Mouse (Mus musculus): ENCODE measurements around the gene Dmac2. TPM values are rescaled to one million over a fixed set of nuclear protein-coding genes. Genes with fewer than 3 reads are reported as not detected.

Dmac2 gene
- total and polyA plus RNA-seq, 2 experiments from 2014 or later: 46.7 to 50.5 TPM

DNA sequence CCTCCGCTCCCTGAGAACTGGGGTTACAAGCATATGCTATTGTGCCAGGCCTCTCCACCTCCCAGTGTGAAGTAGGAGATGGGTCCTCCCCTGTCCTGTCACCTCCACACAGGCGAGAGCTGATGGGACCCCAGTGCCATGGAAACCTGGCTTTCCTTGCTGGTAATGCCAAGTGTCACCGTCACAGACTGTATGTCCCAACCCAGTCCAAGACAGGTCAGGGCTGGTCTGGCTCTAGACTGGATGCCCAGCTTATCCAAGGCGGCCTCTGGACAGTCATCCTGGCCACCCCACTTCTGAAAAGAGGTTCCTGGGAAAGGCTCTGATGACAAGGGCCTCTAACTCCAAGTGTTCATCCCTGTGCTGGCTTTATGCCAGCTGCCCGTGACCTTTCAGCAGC, 17.9 kb downstream of the Dmac2 start:
- Histone ChIP-seq H3K27ac (no peak overlapping the region), H3K36me3 (ENCODE audit: insufficient read depth, low read length) (peaks cover 18% of the 10 kb centered on the region), H3K9me3 (ENCODE audit: low read length) (no peaks in the 10 kb centered on the region), H3K4me2 (ENCODE audit: low read depth, low read length) (no peak overlapping the region), H3K4me3 (ENCODE audit: low read length) (no peak overlapping the region), H3K4me1 (ENCODE audit: insufficient read depth, low read length) (no peaks in the 10 kb centered on the region), H3K27me3 (ENCODE audit: insufficient read depth, low read length) (no peaks in the 10 kb centered on the region), H3K9ac (replicated peaks; ENCODE audit: low read length) (no peak overlapping the region)
- WGBS: 88% methylated on average over 5 of the region's 5 CpGs
- ATAC-seq: no peak
- no peak for DNase-seq (ENCODE audit: low spot score)
- TF ChIP-seq CTCF (IDR thresholded peaks at IDR 0.05; ENCODE audit: low read depth): no peak

DNA sequence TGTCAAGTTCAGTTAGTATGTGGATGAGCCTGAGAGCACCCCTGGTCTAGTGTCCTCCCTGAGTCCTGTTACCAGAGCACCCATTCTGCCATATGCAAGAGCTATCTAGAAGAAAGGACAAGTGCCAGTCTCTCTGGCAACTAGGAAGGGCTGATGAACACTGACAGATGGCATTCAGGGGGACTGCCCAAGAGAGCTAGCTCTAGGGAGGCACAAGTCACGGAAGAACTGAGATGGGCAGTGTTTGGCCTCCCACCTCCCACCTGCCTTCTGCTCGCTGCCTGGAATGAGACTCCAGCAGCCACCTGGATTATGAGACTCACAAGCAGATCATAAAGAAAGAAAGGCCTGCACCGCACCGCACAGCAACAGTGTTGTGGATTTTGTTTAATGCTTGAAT, 20.5 kb downstream of the Dmac2 start:
- 79% methylated on average over 4 of the region's 4 CpGs for WGBS
- no peak overlapping the region for H3K4me2 ChIP-seq (ENCODE audit: low read depth, low read length)
- no peak for TF ChIP-seq CTCF (IDR thresholded peaks at IDR 0.05; ENCODE audit: low read depth)
- H3K27ac ChIP-seq: no peak overlapping the region
- H3K4me1 ChIP-seq (ENCODE audit: insufficient read depth, low read length): no peaks in the 10 kb centered on the region
- H3K36me3 ChIP-seq (ENCODE audit: insufficient read depth, low read length): peaks cover 12% of the 10 kb centered on the region; the same call in 1 of the 2 replicates
- no peak overlapping the region for H3K9ac ChIP-seq (replicated peaks; ENCODE audit: low read length)
- no peaks in the 10 kb centered on the region for H3K27me3 ChIP-seq (ENCODE audit: insufficient read depth, low read length)
- H3K9me3 ChIP-seq (ENCODE audit: low read length): no peaks in the 10 kb centered on the region
- DNase-seq (ENCODE audit: low spot score) (no peak), ATAC-seq (no peak)
- no peak overlapping the region for H3K4me3 ChIP-seq (ENCODE audit: low read length)

DNA sequence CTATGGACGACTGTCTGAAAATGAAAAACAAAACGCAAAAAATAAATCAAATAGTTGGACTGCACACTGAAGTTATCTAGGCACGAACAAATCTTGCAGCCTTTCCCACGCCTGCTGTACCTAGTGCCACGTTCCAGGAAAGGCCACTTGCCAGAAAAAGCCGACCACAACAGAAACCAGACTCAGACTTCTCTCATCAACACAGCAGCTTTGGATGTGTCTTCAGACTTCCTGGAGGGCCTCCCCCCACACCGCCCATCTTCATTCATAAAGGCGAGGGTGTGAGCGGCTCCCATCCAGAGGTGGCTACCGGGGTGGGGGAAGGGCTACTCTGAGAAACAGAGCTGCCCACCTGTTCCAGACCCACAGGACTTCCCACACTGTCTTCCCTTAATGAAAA, 24.9 kb downstream of the Dmac2 start:
- ATAC-seq (no peak), DNase-seq (ENCODE audit: low spot score) (no peak)
- no peak overlapping the region for H3K4me3 ChIP-seq (ENCODE audit: low read length)
- no peaks in the 10 kb centered on the region for H3K27me3 ChIP-seq (ENCODE audit: insufficient read depth, low read length)
- H3K36me3 ChIP-seq (ENCODE audit: insufficient read depth, low read length): peaks cover 10% of the 10 kb centered on the region; the same call in 1 of the 2 replicates
- no peak overlapping the region for H3K4me2 ChIP-seq (ENCODE audit: low read depth, low read length)
- no peaks in the 10 kb centered on the region for H3K9me3 ChIP-seq (ENCODE audit: low read length)
- no peak for TF ChIP-seq CTCF (IDR thresholded peaks at IDR 0.05; ENCODE audit: low read depth)
- H3K4me1 ChIP-seq (ENCODE audit: insufficient read depth, low read length): no peaks in the 10 kb centered on the region
- no peak overlapping the region for H3K9ac ChIP-seq (replicated peaks; ENCODE audit: low read length)
- no peak overlapping the region for H3K27ac ChIP-seq
- 78% methylated on average over 10 of the region's 10 CpGs for WGBS

DNA sequence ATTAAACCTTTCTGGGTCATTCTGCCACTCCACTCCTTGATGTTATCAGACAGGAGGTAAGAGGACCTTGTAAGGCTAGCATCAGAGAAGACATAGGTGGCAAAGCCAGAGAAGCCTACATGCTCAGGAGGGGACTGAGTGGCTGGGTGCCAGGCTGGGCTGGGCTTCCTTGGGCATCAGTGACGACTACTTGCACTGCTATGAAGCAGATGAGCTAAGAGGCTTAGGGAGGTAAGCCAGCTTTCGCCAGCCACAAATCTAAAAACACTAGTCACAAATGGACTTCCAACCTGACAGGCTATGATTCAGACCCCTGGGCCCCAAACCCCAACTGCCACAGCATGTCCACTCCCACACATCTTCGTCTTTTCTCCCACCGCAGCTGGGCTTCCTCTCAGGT, 25.4 kb downstream of the Dmac2 start:
- H3K9ac ChIP-seq (replicated peaks; ENCODE audit: low read length): no peak overlapping the region
- no peaks in the 10 kb centered on the region for H3K4me1 ChIP-seq (ENCODE audit: insufficient read depth, low read length)
- 74% methylated on average over 4 of the region's 4 CpGs for WGBS
- H3K27me3 ChIP-seq (ENCODE audit: insufficient read depth, low read length): no peaks in the 10 kb centered on the region
- H3K36me3 ChIP-seq (ENCODE audit: insufficient read depth, low read length): peaks cover 10% of the 10 kb centered on the region; the same call in 1 of the 2 replicates
- no peak for TF ChIP-seq CTCF (IDR thresholded peaks at IDR 0.05; ENCODE audit: low read depth)
- no peak for DNase-seq (ENCODE audit: low spot score)
- H3K4me3 ChIP-seq (ENCODE audit: low read length): no peak overlapping the region
- no peak for ATAC-seq
- H3K27ac ChIP-seq: no peak overlapping the region
- H3K9me3 ChIP-seq (ENCODE audit: low read length): no peaks in the 10 kb centered on the region
- H3K4me2 ChIP-seq (ENCODE audit: low read depth, low read length): no peak overlapping the region

DNA sequence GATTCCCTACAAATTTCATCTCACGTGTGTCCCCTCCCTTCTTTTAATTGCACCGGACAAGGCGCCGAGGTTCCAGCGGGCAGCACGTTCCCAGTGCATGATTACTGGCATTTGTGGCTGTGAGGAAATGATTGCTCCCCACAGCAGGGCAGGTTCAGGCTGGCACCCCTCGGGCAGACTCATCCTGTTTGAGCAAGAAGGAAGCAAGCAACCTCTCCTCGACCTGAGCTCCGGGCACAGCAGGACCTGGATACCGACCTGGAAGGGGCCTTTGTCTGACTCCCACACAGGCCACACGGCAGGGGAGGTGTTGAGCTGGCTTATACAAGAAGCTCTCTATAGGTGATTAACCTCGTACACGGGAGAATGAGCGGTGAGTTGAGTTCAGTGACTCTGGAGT, 25.9 kb downstream of the Dmac2 start:
- Histone ChIP-seq H3K4me1 (ENCODE audit: insufficient read depth, low read length) (no peaks in the 10 kb centered on the region), H3K4me2 (ENCODE audit: low read depth, low read length) (no peak overlapping the region), H3K9me3 (ENCODE audit: low read length) (no peaks in the 10 kb centered on the region), H3K27me3 (ENCODE audit: insufficient read depth, low read length) (no peaks in the 10 kb centered on the region), H3K27ac (no peak overlapping the region), H3K9ac (replicated peaks; ENCODE audit: low read length) (no peak overlapping the region), H3K4me3 (ENCODE audit: low read length) (no peak overlapping the region), H3K36me3 (ENCODE audit: insufficient read depth, low read length) (peaks cover 10% of the 10 kb centered on the region; the same call in 1 of the 2 replicates)
- WGBS: 46% methylated on average over 14 of the region's 14 CpGs
- DNase-seq (ENCODE audit: low spot score) (no peak), ATAC-seq (no peak)
- TF ChIP-seq CTCF (IDR thresholded peaks at IDR 0.05; ENCODE audit: low read depth): no peak

DNA sequence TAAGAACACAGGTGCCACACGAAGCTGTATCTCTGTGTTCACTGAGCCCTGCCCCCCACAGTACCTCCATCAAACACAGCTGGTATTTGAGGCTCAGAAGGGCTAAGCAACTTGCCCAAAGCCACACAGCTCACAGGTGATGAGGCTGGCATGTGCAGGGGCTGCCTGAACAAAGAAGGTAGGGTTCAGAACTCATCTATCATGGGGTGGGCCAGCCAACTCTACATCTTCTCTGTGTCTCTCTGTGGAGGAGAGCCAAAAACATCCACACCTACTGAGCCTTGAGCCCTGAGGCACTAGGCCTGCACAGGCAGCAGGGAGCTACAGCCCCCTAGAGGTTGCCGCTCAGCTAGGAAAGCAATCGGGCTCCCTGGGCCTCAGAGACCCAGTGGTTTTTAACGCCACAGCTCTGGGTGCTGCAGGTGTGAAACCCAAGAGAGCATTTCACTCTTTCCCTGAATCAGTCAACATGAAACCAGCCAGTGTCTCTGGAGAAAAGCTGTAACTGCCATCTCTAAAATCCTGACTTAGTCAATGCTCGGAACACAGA, 28.4 kb downstream of the Dmac2 start:
- 71% methylated on average over 5 of the region's 5 CpGs for WGBS
- no peaks in the 10 kb centered on the region for H3K27me3 ChIP-seq (ENCODE audit: insufficient read depth, low read length)
- H3K9ac ChIP-seq (replicated peaks; ENCODE audit: low read length): no peak overlapping the region
- H3K4me2 ChIP-seq (ENCODE audit: low read depth, low read length): no peak overlapping the region
- no peak for DNase-seq (ENCODE audit: low spot score)
- no peak for TF ChIP-seq CTCF (IDR thresholded peaks at IDR 0.05; ENCODE audit: low read depth)
- H3K4me1 ChIP-seq (ENCODE audit: insufficient read depth, low read length): no peaks in the 10 kb centered on the region
- no peak overlapping the region for H3K4me3 ChIP-seq (ENCODE audit: low read length)
- ATAC-seq: no peak
- H3K36me3 ChIP-seq (ENCODE audit: insufficient read depth, low read length): 0 out of 2 replicates have a peak, but pooled peaks cover 4% of the 10 kb centered on the region
- H3K27ac ChIP-seq: no peak overlapping the region
- H3K9me3 ChIP-seq (ENCODE audit: low read length): no peaks in the 10 kb centered on the region

DNA sequence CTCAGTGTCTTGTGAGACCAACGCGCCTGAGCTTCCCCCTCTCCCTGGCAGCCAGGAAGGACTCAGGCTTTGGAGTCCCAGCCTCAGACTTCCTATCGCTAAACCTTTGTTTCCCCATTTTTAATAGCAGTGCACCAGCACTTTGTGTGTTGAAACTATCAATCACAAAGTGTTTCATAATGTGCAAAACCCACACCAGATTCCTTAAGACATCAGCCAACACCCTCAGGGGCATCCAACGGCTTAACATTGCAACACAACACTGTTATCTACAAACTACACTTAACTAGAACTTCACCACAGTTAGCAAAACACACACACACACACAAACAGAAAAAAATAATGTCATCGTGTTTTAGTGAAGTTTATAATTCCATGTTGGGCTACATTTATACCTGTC, 30.6 kb downstream of the Dmac2 start:
- Histone ChIP-seq H3K4me3 (ENCODE audit: low read length) (no peak overlapping the region), H3K27me3 (ENCODE audit: insufficient read depth, low read length) (no peaks in the 10 kb centered on the region), H3K9me3 (ENCODE audit: low read length) (no peaks in the 10 kb centered on the region), H3K27ac (no peak overlapping the region), H3K9ac (replicated peaks; ENCODE audit: low read length) (no peak overlapping the region), H3K36me3 (ENCODE audit: insufficient read depth, low read length) (0 out of 2 replicates have a peak, but pooled peaks cover 2% of the 10 kb centered on the region), H3K4me1 (ENCODE audit: insufficient read depth, low read length) (no peaks in the 10 kb centered on the region), H3K4me2 (ENCODE audit: low read depth, low read length) (no peak overlapping the region)
- ATAC-seq (no peak), DNase-seq (ENCODE audit: low spot score) (no peak)
- 85% methylated on average over 5 of the region's 5 CpGs for WGBS
- TF ChIP-seq CTCF (IDR thresholded peaks at IDR 0.05; ENCODE audit: low read depth): no peak

Measured in hindbrain, postnatal 0 days (tissue).